Mouse (Mus musculus) CD4-positive helper T cell, adult 2 months (primary cell): Measurements from ENCODE around the gene Twnk.
A peak's percentile ranks its signal among the peaks of the same experiment; 100 is the strongest.

Experiments
- DNase-seq: peaks from one replicate; pipeline ENCODE4 v3.0.0-alpha.2; 2012; ENCODE audit warnings: low read depth, missing footprints, low spot score

The Twnk gene

DNA sequence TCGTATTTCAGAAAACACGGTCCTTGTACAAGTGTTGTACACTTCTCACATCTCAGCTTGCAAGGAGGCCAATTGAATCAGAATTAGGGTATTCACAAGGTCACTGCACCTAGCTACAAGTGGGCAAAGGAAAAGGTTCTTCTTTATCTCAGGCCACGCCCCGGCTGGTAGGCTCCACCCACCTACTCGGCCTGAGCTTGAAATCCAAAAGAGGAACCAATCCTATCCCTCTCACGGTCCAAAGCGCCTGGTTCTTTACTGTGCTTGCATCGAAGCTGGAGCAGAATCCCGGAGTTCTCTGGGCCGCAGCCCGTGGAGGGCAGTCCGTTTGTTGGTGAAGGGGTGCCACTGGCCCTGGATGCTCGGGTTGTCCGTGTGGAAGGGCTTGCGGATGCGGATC, at the start of gene Twnk:
TSS of gene Twnk (plus strand) at position 220 of the 400 bp plus-strand sequence.
- peak; percentile 53 for DNase-seq

DNA sequence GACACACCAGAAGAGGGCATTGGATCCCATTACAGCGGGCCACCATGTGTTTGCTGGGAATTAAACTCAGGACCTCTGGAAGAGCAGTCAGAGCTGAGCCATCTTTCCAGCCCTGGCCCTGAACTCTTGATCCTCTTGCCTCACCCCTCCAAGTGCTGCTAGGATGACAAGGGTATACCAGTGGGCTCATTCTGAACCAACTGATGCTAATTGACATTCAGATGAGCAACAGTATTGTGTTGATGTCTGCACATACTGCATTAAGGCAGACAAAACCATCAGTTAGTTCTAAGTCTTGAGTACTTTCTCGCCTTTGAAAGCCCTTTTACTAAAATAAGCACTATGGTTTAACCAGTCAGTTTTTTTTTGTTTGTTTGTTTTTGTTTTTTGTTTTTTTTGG, 45.8 kb upstream of the Twnk start:
- no peak for DNase-seq

DNA sequence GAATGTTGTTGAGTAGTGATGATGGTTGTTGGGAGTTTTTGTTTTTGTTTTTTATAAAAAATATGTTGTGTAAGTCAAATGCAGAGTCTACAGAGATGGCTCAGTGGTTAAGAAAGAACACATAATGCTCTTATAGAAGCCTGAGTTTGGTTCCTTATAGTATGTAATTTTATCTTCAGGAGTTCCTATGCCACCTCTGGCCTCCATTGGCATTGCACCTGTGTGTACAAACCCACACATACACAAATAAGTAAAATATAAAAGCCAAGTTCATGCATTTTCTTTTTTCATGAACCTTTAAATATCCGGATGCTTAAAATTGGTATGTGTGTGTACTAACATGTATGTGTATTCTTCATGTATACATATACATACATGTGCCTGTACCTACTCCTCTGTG, 39.5 kb upstream of the Twnk start:
- no peak for DNase-seq

DNA sequence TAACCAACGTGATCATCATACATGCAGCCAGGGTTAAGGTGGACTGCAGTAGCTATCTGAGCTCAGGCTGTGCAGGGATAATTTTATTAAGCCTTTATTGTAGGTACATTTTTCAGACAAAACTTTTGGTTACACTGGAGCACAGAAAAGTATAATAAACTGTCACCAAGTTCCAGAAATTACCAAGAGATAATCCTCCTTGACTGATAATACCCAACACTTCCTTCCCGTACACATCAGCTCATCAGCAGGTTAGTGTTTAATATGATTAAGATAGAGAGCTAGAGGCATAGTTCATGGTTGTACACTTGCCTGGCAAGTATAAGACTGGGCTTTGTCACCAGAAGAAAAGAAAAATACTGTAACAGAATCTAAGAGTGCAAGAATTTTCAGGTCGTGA, 37.1 kb upstream of the Twnk start:
- no peak for DNase-seq

DNA sequence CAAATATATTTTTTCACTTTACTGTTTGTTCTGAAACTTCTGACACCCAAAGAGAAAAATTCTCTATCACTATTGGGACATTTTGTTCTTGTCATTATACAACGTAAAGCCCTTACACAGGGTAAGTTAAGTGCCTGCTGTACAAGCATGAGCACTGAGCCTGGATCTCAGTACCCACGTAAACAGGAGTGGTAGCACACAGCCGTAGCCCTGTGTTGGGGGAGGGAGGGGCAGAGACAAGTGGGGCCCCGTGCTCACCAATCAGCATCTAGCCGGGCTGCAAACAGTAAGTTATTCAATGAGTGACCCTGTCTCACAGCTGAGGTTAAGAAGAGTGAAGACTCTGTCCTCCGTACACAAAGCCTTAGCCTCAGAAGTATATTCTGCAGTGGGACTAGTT, 28.8 kb upstream of the Twnk start:
- DNase-seq: no peak

DNA sequence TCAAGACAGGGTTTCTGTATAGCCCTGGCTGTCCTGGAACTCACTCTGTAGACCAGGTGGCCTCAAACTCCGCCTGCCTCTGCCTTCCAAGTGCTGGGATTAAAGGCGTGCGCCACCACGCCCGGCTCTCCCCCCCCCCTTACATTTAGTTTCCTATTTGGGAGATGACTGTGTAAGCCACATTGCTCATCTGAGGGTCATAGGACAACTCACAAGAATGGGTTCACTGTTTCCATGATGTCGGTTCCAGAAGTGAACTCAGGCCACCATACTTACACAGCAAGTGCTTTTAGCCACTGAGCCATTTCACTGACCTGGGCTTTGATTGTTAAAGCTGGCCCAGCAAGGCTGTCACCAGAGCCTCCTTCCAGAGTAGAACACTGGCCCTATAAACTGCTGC, 28.3 kb upstream of the Twnk start:
- no peak for DNase-seq

DNA sequence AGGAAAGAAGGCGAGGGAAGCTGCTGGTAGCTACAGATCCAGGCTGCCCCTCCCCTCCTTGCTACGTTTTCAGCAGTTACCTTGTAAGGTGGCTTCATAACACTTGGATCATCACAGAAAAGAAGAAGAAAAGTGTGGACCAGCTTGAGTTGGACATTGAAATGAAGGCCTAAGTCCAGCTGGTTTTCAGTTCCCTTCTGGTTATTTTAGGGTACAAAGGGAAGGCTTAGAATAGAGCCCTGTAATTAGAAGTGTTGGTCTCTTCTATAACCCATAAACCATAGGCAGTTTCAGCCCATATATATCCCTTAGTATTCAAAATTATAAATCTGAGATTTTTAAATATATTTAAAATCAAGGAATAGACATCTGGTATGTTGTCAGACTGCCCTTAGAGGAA, 24.7 kb upstream of the Twnk start:
- no peak for DNase-seq

DNA sequence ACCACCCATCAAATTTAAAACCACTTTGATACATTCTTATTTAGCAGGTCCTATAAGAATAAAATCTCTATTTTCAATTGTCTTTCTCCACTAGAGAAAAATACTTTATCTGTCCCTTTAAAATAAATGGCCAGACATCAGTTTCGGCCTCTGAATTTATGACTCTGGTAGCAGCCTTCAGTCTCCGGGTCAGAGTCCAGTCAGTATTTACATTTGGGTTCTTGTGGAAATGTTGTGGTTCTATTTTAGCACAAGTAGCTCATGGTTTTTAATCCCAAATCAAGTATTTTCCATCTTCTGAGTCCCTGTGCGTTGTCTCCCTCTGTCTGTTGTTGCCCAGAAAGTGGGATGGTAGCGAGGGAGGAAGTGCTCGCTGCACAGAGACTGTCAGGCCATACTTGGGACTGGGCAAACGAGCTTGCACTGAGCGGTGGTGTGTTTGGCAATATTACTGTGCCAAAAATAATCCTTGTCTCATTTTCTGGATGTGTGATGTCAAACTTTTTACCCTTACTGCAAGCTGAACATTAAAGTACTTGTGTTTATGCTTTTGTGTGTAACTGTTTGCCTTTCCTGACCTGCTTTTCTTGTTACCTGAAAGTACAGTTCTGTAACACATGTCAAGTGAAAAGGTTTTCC, 22.9 kb upstream of the Twnk start:
- no peak for DNase-seq

DNA sequence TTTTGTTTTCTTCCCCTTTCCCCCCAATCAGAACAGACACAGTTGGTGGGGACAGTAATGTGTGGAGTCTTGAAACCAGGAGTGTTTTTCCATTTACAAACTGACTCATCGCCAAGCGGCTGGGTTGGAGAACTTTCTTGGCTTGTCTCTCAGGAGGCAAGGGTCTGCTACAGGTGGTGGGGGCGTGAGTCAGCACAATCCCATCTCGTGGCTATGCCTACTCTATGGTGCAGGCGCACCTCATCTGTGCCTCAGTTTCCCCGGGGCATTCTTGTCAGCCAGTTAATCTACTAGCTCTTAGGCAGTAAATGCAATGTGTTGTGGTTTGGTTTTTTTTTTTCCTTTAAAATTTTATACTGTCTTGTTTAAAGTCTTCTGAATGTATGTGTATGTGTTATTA, 22.1 kb upstream of the Twnk start:
- no peak for DNase-seq

DNA sequence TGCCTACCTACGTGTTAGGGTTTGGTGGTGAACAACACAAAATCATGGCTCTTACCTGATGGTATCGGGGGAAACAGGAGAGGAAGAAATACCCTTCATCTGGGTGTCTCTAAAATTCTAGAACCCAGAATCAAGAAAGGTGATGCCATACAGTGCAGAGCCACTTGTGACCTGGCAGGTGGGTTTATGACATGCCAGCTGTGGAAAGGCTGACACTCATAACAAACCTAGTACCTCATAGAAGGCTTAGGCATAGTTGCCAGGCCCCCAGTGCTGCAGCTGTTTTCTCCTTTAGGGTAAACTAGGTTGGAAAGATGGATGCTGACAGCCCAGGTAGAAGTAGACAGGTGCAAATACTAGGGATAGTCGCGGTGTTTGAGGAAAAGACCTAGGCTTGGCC, 21.0 kb upstream of the Twnk start:
- no peak for DNase-seq

DNA sequence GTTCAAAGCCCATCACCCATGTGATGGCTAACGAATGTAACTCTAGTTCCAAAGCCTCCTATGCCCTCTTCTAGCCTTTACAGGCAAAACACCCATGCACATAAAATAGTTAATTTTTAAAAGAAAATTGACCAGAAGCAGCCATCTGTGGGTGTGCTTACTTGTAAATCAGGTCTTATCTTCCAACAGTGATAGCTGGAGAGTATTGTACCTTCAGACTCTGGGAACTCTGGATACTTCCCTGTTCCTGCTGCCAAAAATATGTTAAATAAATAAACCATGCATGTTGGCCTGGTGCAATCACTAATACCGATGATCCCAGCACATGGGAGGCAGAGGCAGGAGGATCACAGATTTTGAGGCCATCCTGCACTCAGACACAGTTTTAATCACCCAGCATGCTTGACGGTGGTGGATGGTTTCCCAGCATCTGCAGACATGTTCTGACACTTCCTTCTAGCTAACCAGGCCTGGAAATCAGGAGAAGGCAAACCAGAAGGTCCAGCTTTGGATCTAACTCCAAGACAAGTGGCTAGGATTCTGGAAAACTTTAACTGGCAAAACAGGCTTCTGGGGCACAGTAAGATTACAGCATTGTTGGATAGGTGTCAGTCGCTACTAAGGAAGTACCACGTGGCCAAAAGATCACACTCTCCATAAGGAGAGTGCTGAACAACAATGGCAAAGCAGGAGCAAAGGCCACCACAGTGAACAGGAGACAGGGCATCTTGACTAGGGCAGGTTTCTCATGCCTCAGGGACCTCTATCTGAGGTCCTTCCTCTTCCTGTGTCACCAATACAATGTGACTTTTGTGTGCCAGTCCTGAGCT, 20.1 kb upstream of the Twnk start:
- DNase-seq: no peak

DNA sequence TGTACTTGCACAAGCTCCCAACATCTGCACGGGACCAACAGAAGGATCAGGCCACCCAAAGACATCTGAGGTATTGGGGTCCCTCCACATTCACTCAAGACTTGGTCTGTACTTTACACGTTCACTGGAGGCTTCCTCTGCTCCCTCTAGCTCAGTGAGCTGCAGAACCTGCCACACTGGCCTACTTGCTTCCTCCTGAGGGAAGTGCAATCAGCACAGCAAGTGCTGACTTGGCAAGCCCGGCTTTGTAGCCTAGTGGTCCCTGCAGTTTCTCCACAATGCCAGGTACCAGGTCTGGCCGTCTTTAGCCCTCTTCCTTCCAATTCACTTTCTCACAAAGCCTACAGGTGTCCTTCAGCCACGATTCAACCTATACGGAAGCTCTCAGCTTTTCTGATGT, 18.5 kb upstream of the Twnk start:
- DNase-seq: no peak

DNA sequence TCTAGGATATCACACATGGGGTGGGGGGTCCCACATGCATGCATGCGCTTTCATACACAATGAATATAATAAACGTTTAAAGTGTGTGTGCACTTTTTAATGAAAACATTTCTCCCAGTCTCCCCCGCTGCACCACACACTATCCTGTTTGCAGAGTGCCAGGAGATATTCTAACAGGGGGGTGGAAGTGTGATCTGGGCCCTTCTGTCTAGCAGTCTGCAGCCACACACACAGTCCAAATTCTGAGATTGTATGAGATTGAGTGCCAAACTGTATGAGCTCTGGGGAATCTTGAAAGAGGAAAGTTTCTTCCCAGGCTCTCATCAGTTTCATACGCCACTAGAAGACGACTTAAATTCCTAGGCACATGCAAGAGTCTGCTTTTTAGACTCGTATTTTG, 17.6 kb upstream of the Twnk start:
- DNase-seq: no peak

DNA sequence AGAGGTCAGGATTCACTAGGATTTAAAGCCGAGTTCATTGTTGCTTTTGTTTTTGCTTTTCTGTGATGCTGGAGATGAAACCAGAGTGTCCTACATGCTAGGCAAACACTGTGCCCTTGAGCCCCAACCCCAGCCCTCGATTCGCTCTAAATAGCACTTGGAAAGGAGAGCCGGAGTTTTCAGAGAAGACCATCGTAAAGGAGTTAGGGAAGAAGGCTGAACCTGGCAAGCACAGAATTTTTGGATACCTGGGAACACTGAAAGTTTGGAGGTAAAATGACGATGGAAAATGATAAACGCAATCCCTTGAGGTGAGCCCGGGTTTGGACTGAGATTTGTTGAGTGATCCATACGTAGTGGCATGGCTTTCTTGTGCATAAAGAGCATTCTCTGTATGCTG, 17.1 kb upstream of the Twnk start:
- no peak for DNase-seq

DNA sequence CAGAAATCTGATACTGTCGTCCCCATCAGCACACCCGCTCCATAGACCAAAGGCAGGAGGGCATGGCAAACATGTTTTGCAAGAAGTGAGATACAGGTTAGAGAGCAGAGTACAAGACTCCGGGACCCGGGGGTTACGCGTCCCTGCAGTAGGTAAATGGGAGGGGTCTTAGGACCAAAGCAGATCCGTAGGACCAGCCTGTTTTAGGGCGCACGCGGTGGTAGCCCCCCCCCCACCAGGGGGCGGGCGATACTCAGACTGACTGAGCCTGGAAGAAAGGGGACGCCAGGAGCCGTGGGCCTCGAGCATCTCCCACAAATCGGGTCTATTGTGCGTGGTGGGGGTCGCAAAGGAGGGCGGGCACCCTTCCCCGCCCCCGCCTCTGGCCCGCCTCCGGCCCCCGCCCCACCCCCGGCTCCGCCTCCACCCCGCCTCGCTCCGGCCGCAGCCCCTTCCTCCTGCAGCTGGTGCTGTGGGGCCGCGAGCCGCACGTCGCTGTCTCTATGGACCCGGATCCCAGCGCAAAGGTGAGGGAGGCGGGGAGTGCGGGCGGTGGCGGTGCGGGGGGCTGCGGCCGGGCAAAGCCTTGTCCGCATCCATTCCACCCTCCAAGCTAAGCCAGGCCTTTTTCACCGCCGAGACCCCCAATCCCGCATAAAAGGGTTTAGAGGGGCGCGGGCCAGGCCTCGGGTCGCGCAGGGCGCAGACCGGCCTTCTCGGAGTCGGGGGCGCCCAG, 16.5 kb upstream of the Twnk start, which contains the start of gene Sema4g:
TSS of gene Sema4g (plus strand) at position 271 of the 736 bp plus-strand sequence.
- peak; percentile 29 for DNase-seq

DNA sequence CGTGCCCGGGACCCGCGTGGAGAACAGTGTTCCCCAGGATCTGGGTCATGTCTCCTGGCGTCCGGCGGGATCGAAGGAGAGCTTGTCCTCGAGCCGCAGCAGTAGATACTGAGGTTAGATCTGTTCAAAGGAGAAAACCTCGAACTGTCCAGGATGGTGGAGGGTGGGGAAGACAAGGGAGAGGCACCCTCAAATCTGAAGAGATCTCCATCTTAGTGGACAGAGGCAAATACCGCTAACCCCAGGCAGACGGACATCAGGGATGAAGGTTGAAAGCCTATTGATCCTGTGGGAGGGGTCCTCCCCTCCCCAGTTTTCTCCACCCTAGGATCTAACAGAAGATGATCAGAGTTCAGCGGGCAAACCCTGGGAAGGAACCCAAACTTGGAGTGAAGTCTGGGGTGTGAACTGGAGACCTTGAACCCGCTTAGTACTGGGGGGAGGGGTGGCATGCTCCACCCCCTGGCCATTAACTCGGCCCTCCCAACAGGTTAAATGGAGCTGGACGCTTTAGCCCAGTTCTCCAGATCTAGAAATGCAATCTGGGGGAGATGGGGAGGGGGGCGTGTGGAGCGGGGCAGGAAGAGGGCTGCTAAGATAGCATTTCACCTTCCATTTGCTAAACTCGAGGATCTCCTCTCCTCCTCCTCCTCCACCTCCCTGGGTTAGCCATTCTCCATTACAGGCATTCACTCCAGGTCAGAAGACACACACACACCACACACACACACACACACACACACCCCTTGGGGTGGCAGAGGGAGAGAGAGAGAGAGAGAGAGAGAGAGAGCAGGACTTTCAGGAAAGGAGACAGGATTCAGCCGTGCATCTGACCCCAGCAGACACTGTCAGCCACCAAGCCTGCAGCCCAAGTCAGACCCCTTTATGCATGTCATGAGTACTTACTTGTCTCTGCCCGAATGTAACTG, 15.6 kb upstream of the Twnk start:
- no peak for DNase-seq

DNA sequence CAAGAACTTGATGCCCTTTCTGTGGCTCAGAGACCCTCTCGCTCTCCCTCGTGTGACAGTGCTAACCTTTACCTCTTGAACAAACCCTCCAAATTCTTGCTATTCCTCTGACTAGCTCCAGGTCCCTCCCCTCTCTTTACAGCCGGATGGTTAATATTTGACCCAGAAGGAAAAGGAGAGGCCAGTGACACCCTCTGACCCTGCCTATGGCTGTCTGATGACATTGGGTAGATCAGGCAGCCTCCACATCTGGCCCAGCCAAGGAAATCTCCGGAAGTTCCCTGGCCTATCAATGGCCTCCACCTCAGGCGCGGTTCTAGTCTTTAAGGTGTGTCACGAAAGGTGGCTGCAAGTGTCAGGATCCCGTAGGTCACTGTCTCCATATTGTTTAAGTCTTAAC, 14.4 kb upstream of the Twnk start:
- DNase-seq: no peak

DNA sequence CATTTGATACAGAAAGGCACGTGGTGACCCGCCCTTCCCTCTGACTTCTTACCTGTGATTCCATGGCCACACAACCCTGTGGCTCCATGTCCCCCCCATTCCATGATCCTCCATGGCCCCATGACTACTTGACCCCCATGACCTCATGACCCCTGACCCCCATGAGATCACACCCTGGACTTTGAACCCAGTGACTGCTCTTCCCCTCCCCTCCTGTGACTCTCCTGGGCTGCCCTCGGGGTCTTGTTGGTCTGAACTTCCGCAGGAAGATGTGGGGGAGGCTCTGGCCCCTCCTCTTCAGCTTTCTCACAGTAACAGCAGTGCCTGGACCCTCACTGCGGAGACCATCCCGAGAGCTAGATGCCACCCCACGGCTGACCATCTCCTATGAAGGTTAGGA, 13.2 kb upstream of the Twnk start:
- no peak for DNase-seq

DNA sequence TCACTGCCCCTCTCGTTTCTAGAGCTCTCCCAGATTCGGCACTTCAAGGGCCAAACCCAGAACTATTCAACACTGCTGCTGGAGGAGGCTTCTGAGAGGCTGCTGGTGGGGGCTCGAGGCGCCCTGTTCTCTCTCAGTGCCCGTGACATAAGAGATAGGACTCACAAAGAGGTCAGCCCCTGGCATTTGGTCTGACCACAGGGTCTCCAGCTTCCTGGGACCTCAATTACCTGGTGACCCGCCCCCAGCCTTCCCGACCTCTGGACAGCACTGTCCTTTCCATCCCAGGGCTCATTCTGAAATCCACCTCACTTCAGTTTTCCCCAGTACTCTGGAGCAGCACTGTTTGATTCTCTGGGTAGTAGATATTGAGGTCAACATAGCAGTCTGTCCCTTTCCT, 12.8 kb upstream of the Twnk start:
- no peak for DNase-seq

DNA sequence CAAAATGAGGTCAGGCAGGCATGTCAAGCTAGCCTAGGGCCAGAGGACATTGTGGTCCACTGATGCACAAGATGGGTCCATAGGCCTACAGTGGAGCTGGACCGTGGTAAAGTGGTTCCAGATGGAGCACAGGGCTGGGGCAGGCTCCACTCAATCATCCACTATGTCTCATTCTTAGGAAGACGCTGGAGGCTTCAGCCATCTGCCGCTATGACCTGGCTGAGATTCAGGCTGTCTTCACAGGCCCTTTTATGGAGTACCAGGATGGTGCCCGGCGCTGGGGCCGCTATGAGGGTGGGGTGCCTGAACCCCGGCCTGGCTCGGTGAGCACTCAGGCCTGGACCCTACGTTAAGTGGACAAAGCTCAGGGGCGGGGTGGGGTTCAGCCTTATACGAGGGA, 7.7 kb upstream of the Twnk start:
- no peak for DNase-seq

DNA sequence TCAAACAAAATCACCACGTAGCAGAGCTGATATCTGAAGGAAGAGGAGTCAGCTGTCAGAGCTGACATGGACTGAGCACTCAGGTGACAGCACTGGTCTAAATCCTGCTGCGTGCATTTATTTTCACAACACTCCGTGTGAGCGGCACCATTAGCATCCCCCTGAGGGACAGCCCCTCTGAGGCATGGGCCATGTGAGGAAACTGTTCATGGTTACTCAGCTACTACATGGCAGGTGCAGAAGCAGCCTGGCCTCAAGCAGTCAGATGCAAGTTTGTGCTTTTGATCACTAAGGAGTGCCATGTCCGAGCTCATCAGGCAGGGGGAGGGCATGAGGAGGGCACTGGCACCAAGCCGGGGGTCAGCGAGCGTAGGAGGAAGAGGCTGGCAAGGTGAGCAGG, 5.8 kb upstream of the Twnk start:
- DNase-seq: no peak

DNA sequence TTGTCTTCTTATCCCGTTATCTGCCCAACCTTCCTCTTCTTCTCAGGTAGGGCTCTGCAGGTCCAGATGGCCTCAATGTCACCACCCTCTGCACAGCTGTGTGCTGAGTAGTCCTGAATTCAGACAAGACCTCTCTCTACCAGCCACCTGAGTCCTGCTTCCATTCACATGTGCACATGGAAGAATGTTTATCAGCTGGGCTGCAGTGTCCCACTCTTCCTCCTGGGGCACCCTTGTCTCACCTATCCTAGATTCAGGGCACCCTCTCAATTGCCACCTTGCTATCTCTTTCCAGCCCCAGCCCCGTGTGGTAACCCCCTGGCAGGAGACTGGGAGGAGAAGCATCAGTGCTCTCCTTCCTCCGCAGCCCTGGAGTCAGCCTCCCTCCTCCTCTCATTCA, 3.2 kb upstream of the Twnk start:
- DNase-seq: no peak
